Mouse (Mus musculus) midbrain, postnatal 0 days (tissue): Measurements from ENCODE around the gene Als2cr12. TPM values are rescaled to one million over a fixed set of nuclear protein-coding genes. Genes with fewer than 3 reads are reported as not detected.
"Not testable (repeated sequence)": the region's sequence is repeated elsewhere in the genome, so short reads cannot be mapped to it uniquely, and the experiment has no call there.

ENCODE experiments used
- ATAC-seq: fragments of 200-750 bp; cut with Nextera tagmentation; 2 replicates; pipeline ENCODE4 v1.8.0; 2017; ENCODE audit warnings: moderate number of reproducible peaks, mild to moderate bottlenecking, moderate TSS enrichment, moderate library complexity; ENCODE audit not compliant: low FRiP score
- DNase-seq: peaks from one replicate; pipeline ENCODE4 v3.0.0-alpha.2; 2015; ENCODE audit warnings: low spot score
- H3K27ac ChIP-seq: fragments of 300-500 bp; sonication (generic); 2 replicates; pipeline ENCODE4 v1.5.1; 2014; ENCODE audit warnings: low read depth, mild to moderate bottlenecking, low read length, mixed read lengths
- H3K27me3 ChIP-seq: fragments of 300-500 bp; sonication (generic); 2 replicates; pipeline ENCODE4 v1.6.1; 2014; ENCODE audit warnings: low read length, control low read depth, mixed read lengths; ENCODE audit not compliant: insufficient read depth
- H3K36me3 ChIP-seq: fragments of 300-500 bp; sonication (generic); 2 replicates; pipeline ENCODE4 v1.6.1; 2014; ENCODE audit warnings: low read length, control low read depth, mixed read lengths; ENCODE audit not compliant: insufficient read depth
- H3K4me1 ChIP-seq: fragments of 300-500 bp; sonication (generic); 2 replicates; pipeline ENCODE4 v1.6.1; 2014; ENCODE audit warnings: mild to moderate bottlenecking, control low read depth, antibody characterized with exemption, low read length, mixed read lengths; ENCODE audit not compliant: insufficient read depth
- H3K4me2 ChIP-seq: fragments of 300-500 bp; sonication (generic); 2 replicates; pipeline ENCODE4 v1.6.1; 2014; ENCODE audit warnings: low read depth, mild to moderate bottlenecking, low read length, mixed read lengths; ENCODE audit not compliant: poor library complexity, severe bottlenecking
- H3K4me3 ChIP-seq: fragments of 300-500 bp; sonication (generic); 2 replicates; pipeline ENCODE4 v1.5.1; 2014; ENCODE audit warnings: low read depth, mild to moderate bottlenecking, low read length, moderate library complexity
- H3K9ac ChIP-seq: fragments of 300-500 bp; sonication (generic); replicated peaks from 2 replicates; pipeline ENCODE4 v1.6.1; 2014; ENCODE audit warnings: mild to moderate bottlenecking, low read length, moderate library complexity, mixed read lengths; ENCODE audit not compliant: poor library complexity, severe bottlenecking
- H3K9me3 ChIP-seq: fragments of 300-500 bp; sonication (generic); 2 replicates; pipeline ENCODE4 v1.6.1; 2016; ENCODE audit warnings: low read length, control low read depth
- CTCF ChIP-seq: IDR thresholded peaks from 2 replicates; pipeline ENCODE4 v1.5.1; 2016; ENCODE audit warnings: antibody characterized with exemption, mild to moderate bottlenecking
- WGBS: fragments of 180-500 bp; shearing (Covaris S2); extraction: QIAGEN DNeasy Blood & Tissue Kit; methylation state at CpG from one replicate; pipeline ENCODE4 v1.1.7; 2014; 5-methylcytosine and 5-hydroxymethylcytosine counted together
- polyA plus RNA-seq: library from polyadenylated mRNA; unstranded; fragments of >200 nt; fragmentation: Nextera tagmentation; extraction: Ambion mirVana; gene quantifications from 2 replicates; pipeline ENCODE4 v1.2.1, GENCODE M21; 2015
- total RNA-seq: library from RNA; depleted of rRNA; stranded (reverse); fragments of >200 nt; gene quantifications from 2 replicates; pipeline ENCODE4 v1.2.3, GENCODE M21; 2014

Als2cr12 gene
- total and polyA plus RNA-seq, 2 experiments from 2014 or later = not detected

DNA sequence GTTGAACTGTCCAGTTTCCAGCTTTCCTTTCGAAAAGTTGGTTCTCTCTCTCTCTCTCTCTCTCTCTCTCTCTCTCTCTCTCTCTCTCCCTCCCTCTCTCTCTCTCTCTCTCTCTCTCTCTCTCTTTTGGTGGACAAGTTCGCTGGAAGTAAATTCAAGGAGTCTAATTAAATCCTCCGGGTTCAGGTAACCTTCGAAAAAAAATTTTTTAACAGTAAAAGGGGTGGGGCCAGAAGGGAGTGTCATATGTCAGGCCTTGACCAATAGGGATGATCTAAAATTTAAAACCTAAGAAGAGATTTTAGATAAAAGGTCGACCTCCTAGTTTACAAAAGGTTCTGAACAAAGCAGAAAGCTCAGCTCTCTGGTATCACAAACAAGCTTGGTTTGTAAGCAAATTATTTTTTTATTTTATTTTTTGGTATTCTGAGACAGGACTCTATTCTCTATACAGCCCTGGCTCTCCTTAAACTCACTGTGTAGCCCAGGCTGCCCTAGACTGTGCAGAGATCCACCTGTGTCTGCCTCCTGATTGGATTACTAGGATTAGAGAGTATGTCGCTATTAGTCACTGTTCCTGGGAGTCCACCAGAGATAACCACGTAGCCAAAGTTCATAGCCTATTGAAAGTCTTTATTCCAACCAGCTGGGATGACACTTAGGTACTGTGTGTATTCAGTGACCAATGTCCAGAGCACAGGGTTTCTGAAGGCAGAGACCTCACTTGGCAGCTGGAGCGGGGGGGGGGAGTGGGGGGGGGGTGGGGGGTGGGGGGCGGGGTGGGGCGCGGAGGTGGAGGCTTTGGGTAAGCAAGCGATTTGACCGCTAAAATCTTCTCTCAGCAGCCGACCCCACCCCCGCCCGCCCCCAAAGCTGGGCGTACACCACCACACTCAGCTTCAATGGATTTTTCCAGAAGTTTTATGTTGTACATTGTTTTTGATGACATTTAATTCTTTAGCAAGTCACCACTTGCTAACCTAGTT lies 16.6 kb upstream of the Als2cr12 start:
- WGBS = 10% methylated on average over 16 of the region's 17 CpGs

DNA sequence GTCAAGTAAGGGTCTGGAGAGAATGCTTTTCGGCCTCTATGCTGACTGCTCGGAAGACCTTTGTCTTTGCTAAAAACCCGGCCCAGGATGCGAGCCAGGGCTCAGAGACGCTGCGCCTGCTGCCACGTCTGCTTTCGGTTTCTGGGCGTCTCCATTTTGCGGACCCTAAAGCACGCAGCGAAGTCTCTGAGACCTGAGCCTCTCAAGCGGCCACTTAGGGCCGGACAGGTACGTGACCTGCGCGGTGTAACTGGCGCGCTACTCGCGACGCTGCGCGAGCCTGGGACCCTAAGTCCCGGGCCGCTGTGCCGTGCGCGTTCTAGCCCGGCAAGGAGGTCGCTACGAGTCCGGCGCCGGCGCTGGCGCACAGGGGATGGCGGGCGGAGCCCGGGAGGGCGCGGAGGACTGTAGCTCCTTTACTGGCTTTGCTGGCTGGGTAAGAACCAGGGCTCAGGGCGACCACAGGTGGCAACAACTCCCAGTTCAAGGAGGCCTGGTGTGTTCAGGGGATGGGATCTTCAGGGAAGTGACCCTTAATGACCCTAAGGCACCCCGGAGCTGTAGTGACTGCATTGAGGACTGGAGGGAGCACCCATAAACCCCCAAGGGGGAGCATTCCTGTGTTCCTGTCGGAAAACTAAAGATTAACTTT lies 15.7 kb upstream of the Als2cr12 start, which contains the start of gene Cflar:
Gene Cflar (plus strand): TSS at position 144 of the 652 bp plus-strand sequence.
- Histone ChIP-seq H3K9me3 (no peaks in the 10 kb centered on the region), H3K4me2 (peak within 1 kb of the TSS; percentile 81), H3K36me3 (no peaks in the 10 kb centered on the region), H3K4me1 (peaks cover 4% of the 10 kb centered on the region; the same call in 1 of the 2 replicates), H3K4me3 (peak within 1 kb of the TSS; percentile 61), H3K9ac (peak within 1 kb of the TSS; percentile 68), H3K27ac (peak within 1 kb of the TSS; percentile 74), H3K27me3 (no peaks in the 10 kb centered on the region)
- peak; percentile 68 for DNase-seq
- WGBS = under 1% methylated on average over 44 of the region's 45 CpGs
- TF ChIP-seq CTCF = no peak
- peak; percentile 60 for ATAC-seq

More for the DNA sequence above, 16.6 kb upstream of the Als2cr12 start:
- peak overlapping the region; percentile 83; the same call in 1 of the 2 replicates for H3K27ac ChIP-seq
- H3K36me3 ChIP-seq = no peaks in the 10 kb centered on the region
- ATAC-seq = peak; percentile 79
- no peaks in the 10 kb centered on the region for H3K9me3 ChIP-seq
- peak; percentile 51 for DNase-seq
- peak overlapping the region; percentile 61 for H3K4me3 ChIP-seq
- TF ChIP-seq CTCF = no peak
- peaks cover 4% of the 10 kb centered on the region; the same call in 1 of the 2 replicates for H3K4me1 ChIP-seq
- peak overlapping the region; percentile 81 for H3K4me2 ChIP-seq
- no peaks in the 10 kb centered on the region for H3K27me3 ChIP-seq
- peak overlapping the region; percentile 64; the same call in 1 of the 2 replicates for H3K9ac ChIP-seq

DNA sequence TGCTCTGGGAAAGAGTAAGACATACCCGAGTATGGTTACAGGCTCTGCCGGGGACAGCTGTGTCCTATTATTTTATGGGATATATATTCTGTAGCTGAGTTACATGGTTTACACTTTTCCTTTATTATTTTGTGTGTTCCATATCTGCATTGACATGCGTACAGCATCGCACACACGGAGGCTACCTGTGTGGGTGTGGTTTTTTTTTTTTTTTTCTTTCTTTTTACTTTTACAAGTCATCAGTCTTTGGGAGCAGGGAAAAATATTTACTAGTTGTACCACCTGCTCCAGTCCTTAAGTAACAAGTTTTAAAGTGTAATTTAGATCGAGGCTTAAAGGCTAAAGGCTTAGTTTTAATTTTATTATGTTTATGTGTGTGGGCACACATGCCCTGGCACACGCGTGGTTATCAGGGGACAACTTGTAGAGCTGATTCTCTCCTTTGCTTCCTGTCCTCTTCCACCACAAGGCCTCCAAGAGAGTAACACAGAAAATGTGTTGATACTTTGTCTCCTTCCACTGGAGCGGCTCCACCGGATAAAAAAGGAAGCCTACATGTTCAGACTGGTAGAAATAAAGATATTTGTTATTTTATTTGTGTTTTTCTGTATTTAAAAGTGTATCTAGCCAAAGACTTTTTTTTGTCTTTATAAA lies 15.0 kb upstream of the Als2cr12 start:
- H3K4me2 ChIP-seq = peak overlapping the region; percentile 81
- H3K9me3 ChIP-seq = no peaks in the 10 kb centered on the region
- peaks cover 4% of the 10 kb centered on the region; the same call in 1 of the 2 replicates for H3K4me1 ChIP-seq
- DNase-seq = peak; percentile 13
- H3K9ac ChIP-seq = peak overlapping the region; percentile 68
- ATAC-seq = no peak
- peak overlapping the region; percentile 74 for H3K27ac ChIP-seq
- H3K36me3 ChIP-seq = no peaks in the 10 kb centered on the region
- peak overlapping the region; percentile 61 for H3K4me3 ChIP-seq
- WGBS = 51% methylated on average over 10 of the region's 10 CpGs
- TF ChIP-seq CTCF = no peak
- H3K27me3 ChIP-seq = no peaks in the 10 kb centered on the region

DNA sequence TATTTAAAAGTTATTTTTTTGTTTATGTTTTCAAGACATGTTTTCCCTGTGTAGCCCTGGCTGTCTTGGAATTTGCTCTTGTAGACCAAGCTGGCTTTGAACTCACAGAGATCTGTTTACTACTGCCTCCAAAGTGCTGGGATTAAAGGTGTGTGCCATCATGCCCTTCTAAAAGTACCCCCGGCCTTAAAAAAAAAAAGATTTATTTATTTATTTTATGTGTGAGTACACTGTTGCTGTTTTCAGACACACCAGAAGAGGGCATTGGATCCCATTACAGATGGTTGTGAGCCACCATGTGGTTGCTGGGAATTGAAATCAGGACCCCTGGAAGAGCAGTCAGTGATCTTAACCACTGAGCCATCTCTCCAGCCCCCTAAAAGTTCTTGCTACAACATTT lies 14.3 kb upstream of the Als2cr12 start:
- not testable (repeated sequence) for H3K27me3 ChIP-seq, H3K9ac ChIP-seq, H3K4me2 ChIP-seq, ATAC-seq, DNase-seq, H3K4me3 ChIP-seq, H3K9me3 ChIP-seq, H3K36me3 ChIP-seq, H3K27ac ChIP-seq, H3K4me1 ChIP-seq
- 96% methylated on average over 1 of the region's 1 CpGs for WGBS
- 0 out of 2 replicates have a peak, but pooled peaks have one; percentile 11 for TF ChIP-seq CTCF

DNA sequence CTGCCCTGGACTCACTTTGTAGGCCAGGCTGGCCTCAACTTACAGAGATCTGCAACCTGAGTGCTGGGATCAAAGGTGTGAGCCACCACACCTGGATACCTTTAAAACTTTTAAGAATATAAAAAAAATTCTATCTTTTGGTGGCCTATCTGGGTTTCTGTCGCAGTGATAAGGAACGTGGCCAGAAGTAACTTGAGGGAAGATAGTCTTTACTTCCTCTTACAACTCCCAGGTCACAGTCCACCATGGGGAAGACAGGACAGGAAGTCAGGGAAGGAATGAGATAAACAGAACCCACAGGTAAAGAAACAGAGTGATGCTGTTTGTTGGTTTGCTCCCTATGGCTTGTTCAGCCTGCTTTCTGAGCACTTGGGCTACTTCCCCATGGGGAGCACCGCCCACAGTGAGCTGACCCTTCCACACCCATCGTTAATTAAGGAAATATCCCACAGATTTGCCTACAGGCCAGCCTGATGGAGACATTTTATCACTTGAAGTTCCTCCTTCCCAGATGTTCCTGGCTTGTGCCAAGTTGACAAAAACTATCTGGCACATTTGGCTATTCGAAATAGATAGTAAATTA lies 4.9 kb upstream of the Als2cr12 start:
- DNase-seq, H3K4me2 ChIP-seq, H3K4me1 ChIP-seq, H3K36me3 ChIP-seq, H3K27ac ChIP-seq, H3K9me3 ChIP-seq, H3K4me3 ChIP-seq, H3K9ac ChIP-seq, ATAC-seq, H3K27me3 ChIP-seq: not testable (repeated sequence)
- whole genome bisulfite sequencing = 80% methylated on average over 4 of the region's 5 CpGs
